Mouse (Mus musculus) MEL (cell line): ENCODE results near the gene Naa15.

Source experiments
- CTCF ChIP-seq, 3 experiments: IDR thresholded peaks in 2 of 3; conservative IDR thresholded peaks in 1 of 3; 2 replicates each; pipeline ENCODE4 v1.5.1; 2011 to 2012; ENCODE audit warnings: low read length in 3 of 3, low read depth in 2 of 3, mild to moderate bottlenecking in 2 of 3, improper control_type of control experiment in 1 of 3, inconsistent platforms in 1 of 3, mixed read lengths in 1 of 3, moderate library complexity in 1 of 3; ENCODE audit not compliant: control insufficient read depth in 1 of 3, insufficient read depth in 1 of 3, poor library complexity in 1 of 3, severe bottlenecking in 1 of 3
- E2F4 ChIP-seq: IDR thresholded peaks from 2 replicates; pipeline ENCODE4 v1.6.1; 2011; ENCODE audit warnings: low read depth, low read length, improper control_type of control experiment, borderline replicate concordance
- EP300 ChIP-seq, 2 experiments: IDR thresholded peaks; 2 replicates each; pipeline ENCODE4 v1.6.1; 2011; ENCODE audit warnings: improper control_type of control experiment in 2 of 2, low read length in 2 of 2, low read depth in 1 of 2, mild to moderate bottlenecking in 1 of 2
- GATA1 ChIP-seq: IDR thresholded peaks from 2 replicates; pipeline ENCODE4 v1.6.1; 2011; ENCODE audit warnings: low read depth, low read length, improper control_type of control experiment
- HCFC1 ChIP-seq: IDR thresholded peaks from 2 replicates; pipeline ENCODE4 v1.6.1; 2012; ENCODE audit warnings: low read depth, mild to moderate bottlenecking, inconsistent platforms, low read length, improper control_type of control experiment, moderate library complexity
- MAFK ChIP-seq: IDR thresholded peaks from 2 replicates; pipeline ENCODE4 v1.6.1; 2011; ENCODE audit warnings: low read depth, mild to moderate bottlenecking, low read length, improper control_type of control experiment, borderline replicate concordance
- MAX ChIP-seq: IDR thresholded peaks from 2 replicates; pipeline ENCODE4 v1.6.1; 2011; ENCODE audit warnings: low read length, improper control_type of control experiment
- MYC ChIP-seq: IDR thresholded peaks from 2 replicates; pipeline ENCODE4 v1.6.1; 2011; ENCODE audit warnings: low read depth, mild to moderate bottlenecking, low read length, improper control_type of control experiment, moderate library complexity
- NELFE ChIP-seq: IDR thresholded peaks from 2 replicates; pipeline ENCODE4 v1.6.1; 2011; ENCODE audit warnings: low read depth, low read length, improper control_type of control experiment
- POLR2A ChIP-seq, 2 experiments: IDR thresholded peaks; 2 replicates each; pipeline ENCODE4 v1.6.1; 2011 to 2012; ENCODE audit warnings: low read length in 2 of 2, mild to moderate bottlenecking in 2 of 2, control low read depth in 1 of 2, improper control_type of control experiment in 1 of 2, low read depth in 1 of 2, moderate library complexity in 1 of 2; ENCODE audit not compliant: control insufficient read depth in 1 of 2, insufficient read depth in 1 of 2, poor library complexity in 1 of 2
- POLR2AphosphoS5 ChIP-seq: IDR thresholded peaks from 2 replicates; pipeline ENCODE4 v1.6.1; 2012; ENCODE audit warnings: low read depth, borderline replicate concordance, mild to moderate bottlenecking, inconsistent platforms, low read length, moderate library complexity, mixed read lengths
- ZC3H11A ChIP-seq: IDR thresholded peaks from 2 replicates; pipeline ENCODE4 v1.6.1; 2012; ENCODE audit warnings: low read depth, mild to moderate bottlenecking, inconsistent platforms, low read length, improper control_type of control experiment

- no peak for TF ChIP-seq ZC3H11A
- no peak for TF ChIP-seq MAFK
- TF ChIP-seq CTCF (IDR thresholded peaks at IDR 0.05 in 2 of 3, conservative IDR thresholded peaks at IDR 0.05 in 1 of 3; ENCODE audit: control insufficient read depth in 1 of 3, insufficient read depth in 1 of 3, low read depth in 2 of 3, low read length in 3 of 3, poor library complexity in 1 of 3, severe bottlenecking in 1 of 3) = 0 out of 6 replicates have a peak, but pooled peaks of 1 of the 3 experiments have one; percentile 4
- TF ChIP-seq POLR2AphosphoS5 = no peak
- TF ChIP-seq NELFE = no peak
- no peak for TF ChIP-seq HCFC1
- no peak for TF ChIP-seq POLR2A (IDR thresholded peaks at IDR 0.05; ENCODE audit: control insufficient read depth in 1 of 2, insufficient read depth in 1 of 2, low read depth in 1 of 2, low read length in 2 of 2, poor library complexity in 1 of 2)
- TF ChIP-seq EP300 (IDR thresholded peaks at IDR 0.05; ENCODE audit: low read depth in 1 of 2, low read length in 2 of 2) = no peak
- no peak for TF ChIP-seq E2F4
- no peak for TF ChIP-seq MYC
- TF ChIP-seq MAX = no peak
- TF ChIP-seq GATA1 = no peak
Observed at GRCm38 (mm10) chr3:51379786-51380659, 34.9 kb upstream of the Naa15 start.
